ENCODE assay signal across 29 mouse cellular contexts in the genomic region with DNA sequence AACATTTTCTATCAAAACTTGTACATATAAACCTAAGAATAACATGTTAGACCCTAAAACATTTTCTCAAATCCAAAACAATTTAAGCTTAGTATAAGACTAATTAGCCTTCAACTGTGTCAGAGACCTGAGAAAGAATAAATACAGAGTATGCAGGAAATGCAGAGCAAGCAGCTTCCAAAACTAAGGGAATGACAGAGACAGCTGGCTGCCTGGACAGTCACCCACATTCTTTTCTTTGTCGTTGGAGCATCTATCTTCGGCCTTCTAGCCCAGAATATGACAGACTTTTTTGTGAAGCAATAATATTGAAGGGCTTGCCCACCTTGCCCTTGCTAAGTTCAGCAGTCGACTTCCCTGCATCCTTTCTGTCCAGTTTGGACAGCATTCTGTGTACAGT. TPM values are rescaled to one million over a fixed set of nuclear protein-coding genes. Genes with fewer than 3 reads are reported as not detected.
"Had no signal": no experiment of that assay in that cellular context is flagged by ENCODE, and none has a peak within 500 bp of the region (broad histone marks: within the 10 kb centered on the region; RNA-seq: fewer than 3 reads in every experiment).

No protein-coding gene starts in this region.

- H3K9ac ChIP-seq: embryonic facial prominence, embryonic 12.5 days; embryonic facial prominence, embryonic 13.5 days; embryonic facial prominence, embryonic 15.5 days; forebrain, embryonic 12.5 days; forebrain, embryonic 13.5 days; forebrain, embryonic 15.5 days; forebrain, postnatal 0 days had no signal

- ATAC-seq: forebrain, embryonic 13.5 days; forebrain, embryonic 14.5 days; forebrain, embryonic 15.5 days; forebrain, embryonic 16.5 days; forebrain, postnatal 0 days had no signal

- H3K27ac ChIP-seq: embryonic facial prominence, embryonic 10.5 days; embryonic facial prominence, embryonic 12.5 days; embryonic facial prominence, embryonic 13.5 days; embryonic facial prominence, embryonic 15.5 days; forebrain, embryonic 10.5 days; forebrain, embryonic 12.5 days; forebrain, embryonic 13.5 days; forebrain, embryonic 15.5 days; heart, adult 2 months had no signal

- H3K4me2 ChIP-seq: embryonic facial prominence, embryonic 12.5 days; embryonic facial prominence, embryonic 13.5 days; embryonic facial prominence, embryonic 15.5 days; forebrain, embryonic 12.5 days; forebrain, embryonic 13.5 days; forebrain, embryonic 15.5 days had no signal

- DNase-seq: cerebellum, adult 8-10 months; cerebellum, adult 9-10 months; cerebellum, adult 9-11 months; cerebellum, postnatal 10 days; cerebellum, postnatal 14 days; cerebellum, postnatal 25 days; cerebellum, postnatal 36 days; embryo, embryonic 11 days; forebrain, postnatal 0 days; gastrocnemius, adult 2 months; gastrocnemius, postnatal 10 days; gastrocnemius, postnatal 14 days; gastrocnemius, postnatal 36 days; heart, adult 11 months; heart, adult 18-20 months; heart, adult 2 months had no signal

- H3K4me1 ChIP-seq: embryonic facial prominence, embryonic 10.5 days; embryonic facial prominence, embryonic 12.5 days; embryonic facial prominence, embryonic 13.5 days; embryonic facial prominence, embryonic 15.5 days; forebrain, embryonic 10.5 days; forebrain, embryonic 12.5 days had no signal

- H3K9me3 ChIP-seq: embryonic facial prominence, embryonic 10.5 days; embryonic facial prominence, embryonic 12.5 days; embryonic facial prominence, embryonic 13.5 days; embryonic facial prominence, embryonic 15.5 days; forebrain, embryonic 10.5 days; forebrain, embryonic 12.5 days; forebrain, embryonic 13.5 days; forebrain, embryonic 15.5 days had no signal

- H3K27me3 ChIP-seq: embryonic facial prominence, embryonic 12.5 days; embryonic facial prominence, embryonic 13.5 days; embryonic facial prominence, embryonic 15.5 days; forebrain, embryonic 12.5 days; forebrain, embryonic 13.5 days; forebrain, embryonic 15.5 days had no signal

- H3K4me3 ChIP-seq: embryonic facial prominence, embryonic 10.5 days; embryonic facial prominence, embryonic 12.5 days; embryonic facial prominence, embryonic 13.5 days; embryonic facial prominence, embryonic 15.5 days; erythroblast, embryonic 14.5 days; forebrain, embryonic 10.5 days; forebrain, embryonic 12.5 days; forebrain, embryonic 13.5 days; forebrain, embryonic 15.5 days; gastrocnemius, adult 2 months; heart, adult 2 months had no signal

RNA-seq across cellular contexts. Expression of gene Col8a2, which starts 17.3 kb away (rescaled TPM):
- total RNA-seq: common myeloid progenitor, adult 5-6 weeks; granulocyte monocyte progenitor cell, adult 5-6 weeks had no signal
- polyA plus RNA-seq: erythroblast, embryonic 14.5 days had no signal

RNA-seq across cellular contexts. Expression of gene Tekt2, which starts 56.2 kb away (rescaled TPM):
- total RNA-seq: common myeloid progenitor, adult 5-6 weeks; granulocyte monocyte progenitor cell, adult 5-6 weeks had no signal
- polyA plus RNA-seq: erythroblast, embryonic 14.5 days had no signal
